Mouse (Mus musculus) erythroblast, embryonic 14.5 days (primary cell): ENCODE measurements around the gene Soga1.

Experiments used
- GATA1 ChIP-seq: IDR thresholded peaks from 2 replicates; pipeline ENCODE4 v1.6.1; 2012; ENCODE audit warnings: low read length, inconsistent platforms, mixed read lengths
- TAL1 ChIP-seq: IDR thresholded peaks from 3 replicates; pipeline ENCODE4 v1.6.1; 2012; ENCODE audit warnings: low read length, inconsistent platforms, mixed read lengths

- TF ChIP-seq TAL1 (no peak), GATA1 (no peak)
Observed at GRCm38 (mm10) chr2:157036400-157036799, 42.7 kb downstream of the Soga1 start.
